Mouse (Mus musculus): ENCODE data around the gene Nell1.

Nell1 gene

GRCm38 (mm10) chr7:50447316-50447715 is 472.7 kb downstream of the Nell1 start:
- in situ Hi-C loops (cut with MboI; ENCODE audit: low pct_unique_long_range_greater_than_20kb in 1 of 2, low sequenced_read_pairs in 2 of 2, unreplicated experiment in 1 of 2), result no loop called here

GRCm38 (mm10) chr7:50467742-50468141 is 493.1 kb downstream of the Nell1 start:
- in situ Hi-C loops (cut with MboI; ENCODE audit: low pct_unique_long_range_greater_than_20kb in 1 of 2, low sequenced_read_pairs in 2 of 2, unreplicated experiment in 1 of 2), result no loop called here

- in situ Hi-C loops (cut with MboI; ENCODE audit: low pct_unique_long_range_greater_than_20kb in 1 of 2, low sequenced_read_pairs in 2 of 2, unreplicated experiment in 1 of 2), result no loop called here
These were observed 495.9 kb downstream of the Nell1 start for GRCm38 (mm10) chr7:50470555-50470954.

- in situ Hi-C loops (cut with MboI; ENCODE audit: low pct_unique_long_range_greater_than_20kb in 1 of 2, low sequenced_read_pairs in 2 of 2, unreplicated experiment in 1 of 2), result loop anchor here in 1 of 2 experiments (25.0 kb wide), 1 partner anchor 520 kb away; the partner anchor contains the start of gene Nell1
These were observed 507.3 kb downstream of the Nell1 start for GRCm38 (mm10) chr7:50482011-50482410.

- in situ Hi-C loops (cut with MboI; ENCODE audit: low pct_unique_long_range_greater_than_20kb in 1 of 2, low sequenced_read_pairs in 2 of 2, unreplicated experiment in 1 of 2), result loop anchor here in 1 of 2 experiments (25.0 kb wide), 1 partner anchor 523 kb away; the partner anchor contains the start of gene Nell1
These were observed 510.6 kb downstream of the Nell1 start for GRCm38 (mm10) chr7:50485304-50485703.

GRCm38 (mm10) chr7:50486884-50487420 is 512.3 kb downstream of the Nell1 start:
- in situ Hi-C loops (cut with MboI; ENCODE audit: low pct_unique_long_range_greater_than_20kb in 1 of 2, low sequenced_read_pairs in 2 of 2, unreplicated experiment in 1 of 2), result loop anchor here in 1 of 2 experiments (25.0 kb wide), 1 partner anchor 525 kb away; the partner anchor contains the start of gene Nell1

- in situ Hi-C loops (cut with MboI; ENCODE audit: low pct_unique_long_range_greater_than_20kb in 1 of 2, low sequenced_read_pairs in 2 of 2, unreplicated experiment in 1 of 2), result no loop called here
These were observed 526.9 kb downstream of the Nell1 start for GRCm38 (mm10) chr7:50501562-50501961.

- in situ Hi-C loops (cut with MboI; ENCODE audit: low pct_unique_long_range_greater_than_20kb in 1 of 2, low sequenced_read_pairs in 2 of 2, unreplicated experiment in 1 of 2), result no loop called here
These were observed 532.4 kb downstream of the Nell1 start for GRCm38 (mm10) chr7:50507047-50507446.

- in situ Hi-C loops (cut with MboI; ENCODE audit: low pct_unique_long_range_greater_than_20kb in 1 of 2, low sequenced_read_pairs in 2 of 2, unreplicated experiment in 1 of 2), result no loop called here
These were observed 540.2 kb downstream of the Nell1 start for GRCm38 (mm10) chr7:50514830-50515229.

- in situ Hi-C loops (cut with MboI; ENCODE audit: low pct_unique_long_range_greater_than_20kb in 1 of 2, low sequenced_read_pairs in 2 of 2, unreplicated experiment in 1 of 2), result no loop called here
These were observed 542.0 kb downstream of the Nell1 start for GRCm38 (mm10) chr7:50516681-50517080.

- in situ Hi-C loops (cut with MboI; ENCODE audit: low pct_unique_long_range_greater_than_20kb in 1 of 2, low sequenced_read_pairs in 2 of 2, unreplicated experiment in 1 of 2), result no loop called here
These were observed 568.7 kb downstream of the Nell1 start for GRCm38 (mm10) chr7:50543373-50543772.

- in situ Hi-C loops (cut with MboI; ENCODE audit: low pct_unique_long_range_greater_than_20kb in 1 of 2, low sequenced_read_pairs in 2 of 2, unreplicated experiment in 1 of 2), result no loop called here
These were observed 574.9 kb downstream of the Nell1 start for GRCm38 (mm10) chr7:50549572-50549971.

- in situ Hi-C loops (cut with MboI; ENCODE audit: low pct_unique_long_range_greater_than_20kb in 1 of 2, low sequenced_read_pairs in 2 of 2, unreplicated experiment in 1 of 2), result no loop called here
These were observed 576.8 kb downstream of the Nell1 start for GRCm38 (mm10) chr7:50551426-50551825.

- in situ Hi-C loops (cut with MboI; ENCODE audit: low pct_unique_long_range_greater_than_20kb in 1 of 2, low sequenced_read_pairs in 2 of 2, unreplicated experiment in 1 of 2), result no loop called here
These were observed 588.0 kb downstream of the Nell1 start for GRCm38 (mm10) chr7:50562708-50563107.

- in situ Hi-C loops (cut with MboI; ENCODE audit: low pct_unique_long_range_greater_than_20kb in 1 of 2, low sequenced_read_pairs in 2 of 2, unreplicated experiment in 1 of 2), result no loop called here
These were observed 599.2 kb downstream of the Nell1 start for GRCm38 (mm10) chr7:50573841-50574240.

GRCm38 (mm10) chr7:50588642-50589424 is 614.2 kb downstream of the Nell1 start:
- in situ Hi-C loops (cut with MboI; ENCODE audit: low pct_unique_long_range_greater_than_20kb in 1 of 2, low sequenced_read_pairs in 2 of 2, unreplicated experiment in 1 of 2), result no loop called here

GRCm38 (mm10) chr7:50598890-50599289 is 624.2 kb downstream of the Nell1 start, which contains the start of gene 4933405O20Rik:
Gene 4933405O20Rik, plus strand, starts transcription at chr7:50599190.
- in situ Hi-C loops (cut with MboI; ENCODE audit: low pct_unique_long_range_greater_than_20kb in 1 of 2, low sequenced_read_pairs in 2 of 2, unreplicated experiment in 1 of 2), result no loop called here

- in situ Hi-C loops (cut with MboI; ENCODE audit: low pct_unique_long_range_greater_than_20kb in 1 of 2, low sequenced_read_pairs in 2 of 2, unreplicated experiment in 1 of 2), result no loop called here
These were observed 639.4 kb downstream of the Nell1 start for GRCm38 (mm10) chr7:50614101-50614500.

GRCm38 (mm10) chr7:50629186-50629585 is 654.5 kb downstream of the Nell1 start:
- in situ Hi-C loops (cut with MboI; ENCODE audit: low pct_unique_long_range_greater_than_20kb in 1 of 2, low sequenced_read_pairs in 2 of 2, unreplicated experiment in 1 of 2), result no loop called here

GRCm38 (mm10) chr7:50633147-50633546 is 658.5 kb downstream of the Nell1 start:
- in situ Hi-C loops (cut with MboI; ENCODE audit: low pct_unique_long_range_greater_than_20kb in 1 of 2, low sequenced_read_pairs in 2 of 2, unreplicated experiment in 1 of 2), result no loop called here

All from mouse embryonic stem cell (cell line).